Mouse (Mus musculus) A20 (cell line): ENCODE measurements around the gene Tbc1d1.

Experiments used
- DNase-seq: peaks from one replicate; pipeline ENCODE4 v3.0.0-alpha.2; 2011; ENCODE audit warnings: low read depth, low spot score

Gene Tbc1d1

DNA sequence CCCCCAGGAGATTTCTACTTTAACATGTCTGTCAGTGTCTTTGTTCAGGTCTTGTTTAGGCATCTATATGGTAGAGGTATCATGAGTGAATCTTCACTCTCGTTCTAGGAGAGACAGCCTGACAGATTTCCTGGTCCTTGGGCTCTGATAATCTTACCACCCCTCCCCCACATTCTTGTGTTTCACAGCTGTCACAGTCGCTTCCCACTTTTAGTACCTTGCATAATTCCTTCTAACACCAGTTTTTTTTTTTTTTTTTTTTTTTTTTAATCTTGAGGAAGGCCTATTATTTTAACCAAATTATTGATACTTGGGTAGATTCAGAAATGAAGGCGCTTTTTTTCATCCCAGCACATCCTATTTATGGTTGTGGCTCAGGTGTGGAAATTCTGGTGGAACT lies 81.6 kb downstream of the Tbc1d1 start:
- no peak for DNase-seq

DNA sequence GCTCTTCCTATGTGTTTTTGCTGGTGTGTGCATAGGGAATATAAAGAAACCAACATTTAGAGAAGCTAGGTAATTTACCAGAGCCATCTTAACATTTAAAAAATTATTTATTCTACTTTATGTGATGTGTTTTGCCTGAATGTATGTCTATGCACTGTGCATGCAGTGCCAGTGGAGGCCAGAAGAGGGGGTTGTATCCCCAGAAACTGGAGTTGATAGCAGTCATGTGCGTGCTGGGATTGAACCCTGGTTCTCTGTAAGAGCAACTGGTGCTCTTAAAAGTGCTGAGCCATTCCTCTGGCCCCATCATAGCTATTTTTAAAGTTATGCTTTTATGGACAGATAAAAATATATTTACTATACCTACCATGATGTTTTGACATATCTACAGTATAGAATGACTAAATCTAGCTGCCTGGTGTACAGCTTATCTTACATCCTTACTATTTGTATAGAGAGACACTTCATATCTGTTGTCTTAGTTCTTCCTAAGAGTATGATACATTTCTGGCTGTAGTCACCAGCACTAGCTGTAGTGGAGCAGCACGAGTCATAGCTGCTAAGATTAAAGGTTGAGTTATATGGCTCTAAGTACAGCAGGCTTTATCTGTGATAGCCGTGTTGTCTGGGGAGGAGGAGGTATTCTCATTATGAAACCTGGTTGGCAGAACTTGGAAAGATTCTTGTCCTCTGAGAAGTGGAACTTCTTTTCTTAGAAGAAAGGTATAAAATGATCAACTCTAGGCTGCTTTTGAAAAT lies 83.0 kb downstream of the Tbc1d1 start:
- DNase-seq: peak; percentile 42

DNA sequence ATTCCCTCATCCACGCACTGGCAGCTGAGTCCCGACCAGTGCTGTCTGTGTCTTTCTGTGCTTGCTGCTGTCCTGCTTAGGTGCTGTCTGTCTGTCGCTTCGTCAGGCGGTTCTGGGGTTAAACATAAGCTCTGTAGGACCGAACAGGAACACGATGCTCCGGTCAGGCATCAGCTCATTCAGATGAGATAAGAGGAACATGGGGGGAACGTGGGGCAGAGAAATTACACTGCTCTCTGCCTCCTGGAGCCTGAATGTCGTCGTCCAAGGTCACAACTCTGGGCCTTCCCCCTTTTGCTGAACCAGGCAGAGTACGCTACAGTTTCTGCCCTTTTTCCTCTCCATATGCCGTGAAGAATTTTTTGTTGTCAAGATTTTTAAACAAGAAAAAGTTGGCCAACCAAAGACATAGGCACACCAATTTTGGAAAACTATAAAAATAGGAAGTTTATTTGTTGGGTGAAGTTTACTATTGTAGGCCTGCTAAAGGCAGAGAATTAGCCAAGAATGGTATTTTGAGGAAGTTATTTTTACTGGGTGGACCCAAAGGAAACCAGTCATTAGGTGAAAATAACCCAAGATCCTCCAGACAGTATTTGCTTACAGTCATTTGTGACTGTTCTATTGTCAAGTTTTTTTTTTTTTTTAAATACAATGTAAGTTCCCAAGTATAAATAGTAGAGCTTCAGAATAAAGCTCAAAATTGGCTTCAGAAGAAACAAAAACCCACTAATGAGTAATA lies 85.0 kb downstream of the Tbc1d1 start:
- peak; percentile 59 for DNase-seq

DNA sequence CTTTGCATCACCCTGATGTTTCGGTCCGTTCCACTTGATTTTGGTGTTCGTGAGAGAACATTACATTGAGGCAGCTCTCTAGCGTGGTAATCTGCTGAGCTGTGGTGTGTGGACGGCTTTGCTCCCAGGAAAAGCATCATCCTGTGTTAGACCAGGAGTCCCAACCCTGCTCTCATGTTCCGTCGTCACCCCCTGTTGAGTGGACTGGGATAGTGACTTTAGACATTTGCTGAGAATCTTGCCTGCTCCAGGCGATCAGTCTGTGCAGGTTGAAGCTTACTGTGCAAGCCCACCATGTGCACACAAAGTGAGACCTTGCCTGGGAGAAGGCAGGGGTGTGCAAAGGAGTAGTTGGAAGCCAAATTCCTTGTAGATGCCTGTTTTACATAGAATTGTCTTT lies 85.8 kb downstream of the Tbc1d1 start:
- no peak for DNase-seq

DNA sequence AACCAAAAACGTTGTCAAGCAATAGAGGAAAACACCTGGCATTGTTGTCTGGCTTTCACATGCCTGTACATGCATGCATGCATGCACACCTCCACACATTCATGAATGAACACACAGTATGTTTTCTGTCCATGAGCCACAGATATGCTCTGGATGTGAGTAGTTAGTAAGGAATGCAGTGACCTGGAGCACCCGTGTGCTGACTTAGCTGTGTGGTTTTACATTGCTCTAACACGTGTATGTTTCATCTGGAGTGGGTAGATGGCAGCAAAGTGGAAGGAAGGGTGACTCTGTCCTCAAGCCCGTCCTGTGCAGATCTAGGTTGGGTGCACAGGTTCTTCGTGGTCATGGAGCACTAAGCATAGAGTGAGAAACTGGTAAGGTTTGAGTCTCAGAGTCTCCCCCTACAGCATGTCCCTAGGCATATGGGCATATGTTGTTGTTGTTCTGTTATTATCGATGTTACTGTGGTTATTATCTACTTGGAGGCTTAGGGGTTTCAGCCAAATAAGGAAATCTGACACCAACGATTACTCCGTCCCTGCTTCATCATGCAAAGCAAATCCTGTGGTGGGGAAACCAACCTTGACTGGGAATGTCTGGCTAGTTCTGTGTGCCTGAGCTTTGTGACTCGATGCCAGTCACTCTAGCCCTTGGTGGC lies 86.8 kb downstream of the Tbc1d1 start:
- no peak for DNase-seq

DNA sequence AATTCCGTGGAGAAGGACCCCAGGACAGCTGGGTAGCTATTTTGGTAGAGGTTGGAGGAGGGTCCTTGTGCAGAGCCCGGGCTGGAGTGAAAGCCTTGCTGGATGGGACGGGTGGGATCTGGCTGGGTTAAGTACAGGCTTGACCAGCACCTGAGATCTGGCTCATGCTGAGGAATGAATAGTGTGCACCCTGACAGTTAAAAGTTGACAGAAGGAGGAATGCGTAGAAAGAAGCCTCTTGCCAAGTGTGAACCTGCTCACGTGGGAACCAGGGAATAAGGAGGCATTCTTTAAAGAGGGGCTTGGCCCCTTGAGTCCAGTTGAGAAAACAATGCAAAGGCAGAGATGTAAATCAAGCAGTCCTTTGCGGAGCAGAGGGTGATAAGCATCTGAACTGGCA lies 87.6 kb downstream of the Tbc1d1 start:
- DNase-seq: no peak

DNA sequence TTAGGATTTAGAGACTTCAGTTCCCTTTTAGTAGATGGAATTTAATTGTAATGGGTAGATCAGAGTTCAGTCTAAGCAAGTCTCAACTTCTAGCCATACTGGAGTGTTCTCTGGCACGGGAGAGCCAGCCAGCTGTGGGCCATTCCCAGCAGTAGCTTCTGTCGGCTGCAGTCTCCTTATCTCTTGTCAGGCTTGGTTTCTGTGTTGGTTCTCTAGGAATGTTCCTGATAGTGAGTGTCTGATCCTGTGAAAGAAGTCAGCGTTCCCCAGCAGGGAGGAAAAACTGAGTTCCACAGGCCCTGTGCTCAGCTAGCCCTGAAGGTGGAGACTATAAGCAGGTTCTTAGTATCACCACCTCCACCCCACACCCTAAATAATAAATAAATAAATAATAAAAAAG lies 88.2 kb downstream of the Tbc1d1 start:
- DNase-seq: no peak

DNA sequence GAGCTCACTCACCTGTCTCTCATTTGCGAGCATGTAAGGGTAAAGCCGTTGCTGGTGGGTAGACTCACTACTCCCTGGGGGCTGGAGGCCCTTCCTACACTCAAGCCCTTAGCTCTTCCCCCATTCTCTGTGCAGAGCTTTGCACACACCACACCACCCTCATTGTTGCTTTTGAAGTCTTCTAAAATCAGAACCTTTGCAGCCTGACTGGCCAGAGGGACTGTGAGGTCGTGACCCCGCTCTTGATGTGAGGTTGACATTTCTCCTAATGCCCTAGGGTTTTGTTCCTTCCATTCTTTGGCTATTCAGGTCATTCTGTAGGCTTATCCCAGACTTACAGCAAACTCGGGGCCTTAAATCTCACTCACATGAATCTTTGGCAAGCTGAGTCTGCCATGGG lies 88.6 kb downstream of the Tbc1d1 start:
- no peak for DNase-seq

- no peak for DNase-seq
Measured at GRCm38 (mm10) chr5:64251435-64251834, 95.3 kb downstream of the Tbc1d1 start.

GRCm38 (mm10) chr5:64254278-64254677 lies 98.2 kb downstream of the Tbc1d1 start:
- no peak for DNase-seq

GRCm38 (mm10) chr5:64254988-64255387 lies 98.9 kb downstream of the Tbc1d1 start:
- DNase-seq: no peak

DNA sequence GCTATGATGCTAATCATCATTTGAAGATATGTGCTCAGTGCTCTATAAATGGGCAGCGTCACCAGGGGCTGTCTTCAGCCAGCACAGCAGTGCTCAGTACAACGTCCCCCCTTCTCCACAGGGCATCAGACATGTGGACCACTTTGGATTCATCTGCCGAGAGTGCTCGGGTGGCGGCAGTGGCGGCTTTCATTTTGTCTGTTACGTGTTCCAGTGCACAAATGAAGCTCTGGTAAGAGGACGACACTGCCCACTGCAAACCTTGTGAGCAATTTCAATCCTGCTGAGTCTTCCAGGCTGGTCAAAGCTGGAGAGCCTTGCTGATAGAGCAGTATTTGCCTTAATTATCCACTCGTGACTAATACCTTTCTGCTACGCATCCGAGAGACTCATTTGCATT lies 107.2 kb downstream of the Tbc1d1 start:
- DNase-seq: no peak

GRCm38 (mm10) chr5:64263898-64264478 lies 107.9 kb downstream of the Tbc1d1 start:
- no peak for DNase-seq

DNA sequence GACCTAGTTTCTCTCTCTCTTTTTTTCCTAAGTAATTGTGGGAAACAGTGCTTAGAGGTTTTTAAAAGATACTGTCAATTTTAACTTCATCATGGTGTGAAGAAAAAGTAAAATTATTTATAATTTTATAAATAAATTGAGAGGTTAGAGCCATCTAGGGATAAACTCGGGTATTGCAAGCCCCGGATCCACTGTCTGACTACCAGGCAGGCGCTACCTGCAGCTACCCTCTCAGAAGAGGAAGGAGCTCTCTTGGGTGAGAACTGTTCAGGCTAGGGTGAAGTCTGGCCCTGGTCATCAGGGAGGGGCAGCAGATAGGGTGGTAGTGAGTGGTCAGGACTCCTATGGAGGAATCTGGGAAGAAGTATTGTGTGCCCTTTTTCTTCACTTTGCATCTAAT lies 109.0 kb downstream of the Tbc1d1 start:
- peak; percentile 52 for DNase-seq

DNA sequence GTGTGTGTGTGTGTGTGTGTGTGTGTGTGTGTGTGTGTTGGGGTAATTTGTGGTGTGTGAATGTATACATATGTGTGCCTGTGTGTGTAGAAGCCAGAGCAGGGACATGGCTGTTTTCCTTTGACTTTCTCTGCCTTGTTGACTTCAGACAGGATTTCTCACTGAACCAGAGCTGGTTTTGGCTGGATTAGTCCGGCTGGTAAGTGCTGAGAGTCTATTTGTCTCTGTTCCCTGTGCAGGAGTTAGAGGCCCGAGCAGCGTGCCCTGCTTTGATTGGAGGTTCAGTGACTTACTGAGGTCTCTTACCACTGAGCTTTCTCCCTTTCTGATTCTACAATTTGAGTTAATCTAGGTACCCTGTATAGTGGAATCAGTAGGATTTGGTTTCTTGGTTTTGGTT lies 109.8 kb downstream of the Tbc1d1 start:
- no peak for DNase-seq

DNA sequence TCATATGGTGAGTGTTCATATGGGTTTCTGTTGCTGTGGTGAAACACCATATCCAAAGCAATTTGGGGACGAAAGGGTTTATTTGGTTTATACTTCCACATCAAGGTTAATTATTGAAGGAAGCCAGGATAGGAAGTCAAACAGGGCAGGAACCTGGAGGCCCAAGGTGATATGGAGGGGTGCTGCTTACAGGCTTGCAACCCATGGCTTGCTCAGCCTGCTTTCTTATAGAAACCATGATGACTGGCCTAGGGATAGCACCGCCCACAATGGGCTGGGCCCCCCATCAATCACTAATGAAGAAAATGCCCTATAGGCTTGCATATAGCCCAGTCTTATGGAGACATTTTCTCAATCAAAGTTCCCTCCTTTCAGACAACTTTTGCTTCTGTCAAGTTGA lies 110.4 kb downstream of the Tbc1d1 start:
- no peak for DNase-seq

- DNase-seq: no peak
Measured at GRCm38 (mm10) chr5:64267279-64267678, 111.2 kb downstream of the Tbc1d1 start.

DNA sequence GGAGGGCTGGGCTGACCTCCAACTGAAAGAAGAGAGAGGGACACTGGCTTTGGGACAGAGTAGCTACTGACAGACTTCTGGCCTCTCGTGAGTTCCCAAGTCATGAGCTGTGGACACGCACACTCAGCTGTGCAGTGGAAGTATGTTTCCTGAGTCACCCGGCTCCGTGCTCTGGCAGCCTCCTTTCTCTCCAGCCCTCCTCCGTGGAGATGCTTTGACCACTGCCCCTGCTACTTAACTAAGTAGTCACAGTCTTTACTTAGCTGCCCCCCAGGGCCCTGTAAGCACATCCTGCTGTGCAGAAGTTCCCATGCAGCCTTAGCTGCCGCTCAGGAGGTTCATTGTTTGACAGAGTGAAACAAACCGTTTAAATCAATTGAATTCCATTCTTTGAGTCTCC lies 113.6 kb downstream of the Tbc1d1 start:
- DNase-seq: no peak

GRCm38 (mm10) chr5:64273517-64273916 lies 117.4 kb downstream of the Tbc1d1 start:
- no peak for DNase-seq

- no peak for DNase-seq
Measured at GRCm38 (mm10) chr5:64274296-64274695, 118.2 kb downstream of the Tbc1d1 start.

GRCm38 (mm10) chr5:64274738-64275451 lies 118.8 kb downstream of the Tbc1d1 start:
- peak; percentile 54 for DNase-seq
